Mouse (Mus musculus) liver, embryonic 14.5 days (tissue): ENCODE results near the gene Rnf220. TPM values are rescaled to one million over a fixed set of nuclear protein-coding genes. Genes with fewer than 3 reads are reported as not detected.

Experiments used
- ATAC-seq: fragments of 200-750 bp; cut with Nextera tagmentation; 2 replicates; pipeline ENCODE4 v1.8.0; 2017; ENCODE audit warnings: moderate number of reproducible peaks, mild to moderate bottlenecking, moderate library complexity; ENCODE audit not compliant: insufficient read depth
- DNase-seq, 3 experiments: peaks; one replicate each; pipeline ENCODE4 v3.0.0-alpha.2; 2012 to 2013; ENCODE audit warnings: low read depth in 3 of 3, low spot score in 3 of 3
- H3K27ac ChIP-seq: fragments of 300-500 bp; sonication (generic); 2 replicates; pipeline ENCODE4 v1.5.1; 2014; ENCODE audit warnings: moderate library complexity, mild to moderate bottlenecking, control low read depth, inconsistent platforms
- H3K27me3 ChIP-seq: fragments of 300-500 bp; sonication (generic); 2 replicates; pipeline ENCODE4 v1.6.1; 2014; ENCODE audit warnings: mild to moderate bottlenecking, low read length, moderate library complexity; ENCODE audit not compliant: control insufficient read depth, insufficient read depth
- H3K36me3 ChIP-seq: fragments of 300-500 bp; sonication (generic); replicated peaks from 2 replicates; pipeline ENCODE4 v1.6.1; 2014; ENCODE audit warnings: low read depth; ENCODE audit not compliant: control insufficient read depth, insufficient read depth
- H3K4me1 ChIP-seq, 2 experiments: fragments of 200-500 bp in 1 of 2; fragments of 300-500 bp in 1 of 2; sonication (generic) in 1 of 2; replicated peaks; 2 replicates each; pipeline ENCODE4 v1.6.1; 2012 to 2014; ENCODE audit warnings: antibody characterized with exemption in 1 of 2, inconsistent platforms in 1 of 2, low read length in 1 of 2; ENCODE audit not compliant: control insufficient read depth in 2 of 2, insufficient read depth in 2 of 2
- H3K4me2 ChIP-seq: fragments of 300-500 bp; sonication (generic); 2 replicates; pipeline ENCODE4 v1.6.1; 2014; ENCODE audit warnings: low read depth, mild to moderate bottlenecking, control low read depth, moderate library complexity
- H3K4me3 ChIP-seq, 2 experiments: fragments of 200-500 bp in 1 of 2; fragments of 300-500 bp in 1 of 2; sonication (generic) in 1 of 2; 2 replicates each; pipeline ENCODE4 v1.5.1; 2012 to 2014; ENCODE audit warnings: low read depth in 2 of 2, low read length in 2 of 2, mild to moderate bottlenecking in 2 of 2, control low read depth in 1 of 2, inconsistent platforms in 1 of 2, moderate library complexity in 1 of 2; ENCODE audit not compliant: insufficient read depth in 1 of 2
- H3K9ac ChIP-seq: fragments of 300-500 bp; sonication (generic); replicated peaks from 2 replicates; pipeline ENCODE4 v1.6.1; 2014; ENCODE audit warnings: mild to moderate bottlenecking, control low read depth, moderate library complexity
- H3K9me3 ChIP-seq: fragments of 300-500 bp; sonication (generic); 2 replicates; pipeline ENCODE4 v1.6.1; 2016; ENCODE audit warnings: low read length, mixed read lengths; ENCODE audit not compliant: control insufficient read depth
- CTCF ChIP-seq: IDR thresholded peaks from 2 replicates; pipeline ENCODE4 v1.5.1; 2016; ENCODE audit warnings: antibody characterized with exemption, low read depth, control low read depth
- EP300 ChIP-seq: IDR thresholded peaks from 2 replicates; pipeline ENCODE4 v1.6.1; 2016; ENCODE audit warnings: antibody characterized with exemption, low read depth
- WGBS: fragments of 180-500 bp; shearing (Covaris S2); extraction: QIAGEN DNeasy Blood & Tissue Kit; methylation state at CpG from one replicate; pipeline ENCODE4 v1.1.7; 2014; ENCODE audit not compliant: insufficient replicate concordance; 5-methylcytosine and 5-hydroxymethylcytosine counted together
- polyA plus RNA-seq, 2 experiments: library from polyadenylated mRNA; depleted of rRNA in 1 of 2; stranded (reverse) in 1 of 2; unstranded in 1 of 2; fragments of >200 nt; fragmentation: Nextera tagmentation in 1 of 2; extraction: Ambion mirVana in 1 of 2; gene quantifications; 2 replicates each; pipeline versions ENCODE4 v1.2.1 to v1.2.3; 2012 to 2014

Rnf220 gene
- polyA plus RNA-seq, 2 experiments = 17.9 to 29.1 TPM

DNA sequence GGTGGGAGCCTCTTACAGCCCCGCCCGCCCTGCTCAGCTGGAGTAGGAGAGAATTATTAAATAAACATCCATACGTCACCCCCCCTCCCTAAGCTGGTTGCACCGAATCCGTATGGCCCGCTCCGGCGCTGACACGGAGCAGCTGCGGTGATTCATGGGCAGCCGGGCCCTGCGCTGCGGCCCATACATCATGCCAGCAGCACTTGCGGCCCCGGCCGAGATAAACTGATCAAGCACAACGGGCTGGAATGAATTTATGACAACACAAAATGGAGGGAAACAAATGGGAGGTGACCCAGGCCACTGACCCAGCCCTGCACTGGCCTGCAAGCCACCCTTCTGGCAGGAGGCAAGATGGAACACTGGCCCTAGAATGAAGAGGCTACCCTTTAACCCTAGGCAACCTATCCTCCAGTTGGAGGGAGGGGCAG lies 220.6 kb downstream of the Rnf220 start:
- Histone ChIP-seq H3K4me1 (no peaks in the 10 kb centered on the region), H3K27ac (no peak overlapping the region), H3K9ac (no peak overlapping the region), H3K4me2 (no peak overlapping the region), H3K36me3 (peaks cover 44% of the 10 kb centered on the region), H3K27me3 (no peaks in the 10 kb centered on the region), H3K9me3 (no peaks in the 10 kb centered on the region; the same call in none of the 2 replicates), H3K4me3 (no peak overlapping the region)
- TF ChIP-seq EP300 (no peak), CTCF (no peak)
- ATAC-seq (no peak), DNase-seq (no peak)
- WGBS = 86% methylated on average over 17 of the region's 17 CpGs

DNA sequence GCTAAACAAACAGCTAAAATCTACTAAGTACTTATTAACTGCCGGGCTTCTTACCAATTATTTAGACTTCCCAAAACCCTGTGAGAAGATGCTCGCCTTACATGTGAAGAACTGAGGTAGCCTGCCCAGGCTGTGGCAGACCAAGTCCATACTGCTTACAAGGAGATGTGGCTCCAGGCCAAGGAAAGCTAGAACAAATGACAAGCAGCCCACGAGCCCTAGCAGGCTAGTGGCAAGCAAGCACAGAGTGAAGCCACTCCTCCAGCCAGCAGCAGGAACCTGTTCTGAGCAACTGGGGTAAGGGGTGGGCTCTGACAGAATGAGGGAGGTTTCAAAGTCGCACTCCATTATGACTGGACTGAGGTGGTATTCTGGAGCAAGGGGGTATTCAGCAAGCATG lies 222.1 kb downstream of the Rnf220 start:
- no peak overlapping the region for H3K27ac ChIP-seq
- no peaks in the 10 kb centered on the region for H3K27me3 ChIP-seq
- no peaks in the 10 kb centered on the region for H3K4me1 ChIP-seq
- ATAC-seq = no peak
- no peak for DNase-seq
- no peak overlapping the region for H3K4me2 ChIP-seq
- H3K4me3 ChIP-seq = no peak overlapping the region
- no peak for TF ChIP-seq CTCF
- no peak for TF ChIP-seq EP300
- H3K9me3 ChIP-seq = no peaks in the 10 kb centered on the region; the same call in none of the 2 replicates
- WGBS = 82% methylated on average over 4 of the region's 4 CpGs
- no peak overlapping the region for H3K9ac ChIP-seq
- H3K36me3 ChIP-seq = peaks cover 44% of the 10 kb centered on the region

DNA sequence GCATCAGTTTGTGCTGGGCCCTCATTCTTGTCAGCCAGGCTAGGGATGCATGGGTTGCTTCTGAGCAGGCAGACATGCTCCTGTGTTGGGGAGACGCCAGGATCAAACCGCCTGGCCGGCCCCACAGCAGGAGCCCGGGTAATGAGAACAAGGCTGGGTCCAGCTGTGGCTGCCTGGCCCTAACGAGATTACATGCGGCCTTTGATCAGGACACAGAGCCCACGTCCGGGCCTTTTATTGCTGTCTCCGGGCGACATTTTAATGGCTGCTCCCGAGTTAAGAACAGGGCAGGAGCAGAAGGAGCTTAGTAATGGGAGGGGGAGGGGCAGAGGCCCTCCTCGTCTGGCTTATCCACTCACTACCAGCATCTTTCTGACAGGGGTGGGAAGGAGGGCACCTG lies 224.4 kb downstream of the Rnf220 start:
- Histone ChIP-seq H3K9me3 (no peaks in the 10 kb centered on the region; the same call in none of the 2 replicates), H3K4me2 (no peak overlapping the region), H3K27ac (no peak overlapping the region), H3K4me3 (no peak overlapping the region), H3K36me3 (peaks cover 36% of the 10 kb centered on the region), H3K27me3 (no peaks in the 10 kb centered on the region), H3K4me1 (no peaks in the 10 kb centered on the region), H3K9ac (no peak overlapping the region)
- WGBS = 68% methylated on average over 12 of the region's 12 CpGs
- DNase-seq (no peak), ATAC-seq (no peak)
- TF ChIP-seq EP300 = no peak
- TF ChIP-seq CTCF = no peak

DNA sequence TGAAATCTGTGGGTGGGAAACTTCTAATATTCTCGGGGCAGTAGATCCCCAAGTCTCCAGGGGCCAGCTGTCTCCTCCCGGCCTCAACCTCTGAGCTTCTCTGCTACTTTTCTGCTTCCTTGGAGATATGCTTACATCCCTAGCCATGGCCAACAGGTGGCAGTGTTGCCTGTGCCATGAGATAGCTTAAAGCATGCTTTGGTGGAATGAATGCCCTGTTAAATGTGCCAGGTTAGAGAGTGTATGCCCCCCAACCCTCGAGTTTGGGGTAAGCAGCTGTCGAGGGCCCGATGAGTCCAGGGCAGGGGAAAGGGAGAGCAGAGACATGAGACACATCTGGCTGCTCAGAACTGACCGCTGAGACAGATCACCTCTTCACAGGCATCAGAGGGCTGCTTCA lies 226.6 kb downstream of the Rnf220 start:
- no peaks in the 10 kb centered on the region; the same call in none of the 2 replicates for H3K9me3 ChIP-seq
- ATAC-seq = no peak
- H3K27ac ChIP-seq = no peak overlapping the region

DNA sequence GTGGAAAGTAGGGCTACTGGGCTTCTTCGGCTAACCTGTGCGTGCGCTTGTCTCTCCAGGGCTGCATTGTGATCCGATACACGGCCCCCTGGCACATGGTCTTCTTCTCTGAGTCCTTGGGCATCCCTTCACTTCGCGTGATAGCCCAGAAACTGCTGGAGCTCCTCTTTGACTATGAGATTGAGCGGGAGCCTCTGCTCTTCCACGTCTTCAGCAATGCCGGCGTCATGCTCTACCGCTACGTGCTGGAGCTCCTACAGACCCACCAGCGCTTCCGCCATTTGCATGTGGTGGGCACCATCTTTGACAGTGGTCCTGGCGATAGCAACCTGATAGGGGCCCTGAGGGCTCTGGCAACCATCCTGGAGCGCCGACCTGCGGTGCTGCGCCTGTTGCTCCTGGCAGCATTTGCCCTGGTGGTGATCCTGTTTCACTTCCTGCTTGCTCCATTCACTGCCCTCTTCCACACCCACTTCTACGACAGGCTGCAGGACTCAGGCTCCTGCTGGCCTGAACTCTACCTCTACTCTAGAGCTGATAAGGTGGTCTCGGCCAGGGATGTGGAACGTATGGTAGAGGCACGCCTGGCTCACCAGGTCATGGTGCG lies 228.9 kb downstream of the Rnf220 start:
- H3K9ac ChIP-seq = no peak overlapping the region
- no peak overlapping the region for H3K27ac ChIP-seq
- H3K9me3 ChIP-seq = no peaks in the 10 kb centered on the region
- WGBS = 76% methylated on average over 25 of the region's 25 CpGs
- no peak overlapping the region for H3K4me3 ChIP-seq
- H3K36me3 ChIP-seq = peaks cover 8% of the 10 kb centered on the region
- no peak for ATAC-seq
- no peak for DNase-seq
- H3K27me3 ChIP-seq = no peaks in the 10 kb centered on the region
- no peaks in the 10 kb centered on the region for H3K4me1 ChIP-seq
- TF ChIP-seq EP300 = no peak
- H3K4me2 ChIP-seq = no peak overlapping the region

More for the DNA sequence above, 226.6 kb downstream of the Rnf220 start:
- Histone ChIP-seq H3K4me2 (no peak overlapping the region), H3K9ac (no peak overlapping the region), H3K4me1 (no peaks in the 10 kb centered on the region), H3K36me3 (peaks cover 18% of the 10 kb centered on the region), H3K4me3 (no peak overlapping the region), H3K27me3 (no peaks in the 10 kb centered on the region)
- 20% methylated on average over 6 of the region's 6 CpGs for WGBS
- DNase-seq = peak; percentile 53 to 66 (median 56)
- TF ChIP-seq EP300 (no peak), CTCF (peak; percentile 96)
